Mouse (Mus musculus) neural tube, embryonic 14.5 days (tissue): ENCODE results near the gene Chp1. TPM values are rescaled to one million over a fixed set of nuclear protein-coding genes. Genes with fewer than 3 reads are reported as not detected.
A peak's percentile ranks its signal among the peaks of the same experiment; 100 is the strongest.
"Not testable (repeated sequence)": the region's sequence is repeated elsewhere in the genome, so short reads cannot be mapped to it uniquely, and the experiment has no call there.

ENCODE experiments used
- ATAC-seq: fragments of 200-750 bp; cut with Nextera tagmentation; 2 replicates; pipeline ENCODE4 v1.8.0; 2017; ENCODE audit warnings: low read depth, mild to moderate bottlenecking, moderate TSS enrichment, moderate library complexity
- H3K27ac ChIP-seq: fragments of 300-500 bp; sonication (generic); 2 replicates; pipeline ENCODE4 v1.5.1; 2014; ENCODE audit warnings: low read depth, mild to moderate bottlenecking, control low read depth, low read length, moderate library complexity, mixed read lengths
- H3K27me3 ChIP-seq: fragments of 300-500 bp; sonication (generic); 2 replicates; pipeline ENCODE4 v1.6.1; 2014; ENCODE audit warnings: low read length; ENCODE audit not compliant: control insufficient read depth, insufficient read depth
- H3K36me3 ChIP-seq: fragments of 300-500 bp; sonication (generic); 2 replicates; pipeline ENCODE4 v1.6.1; 2014; ENCODE audit warnings: low read length, mixed read lengths; ENCODE audit not compliant: control insufficient read depth, insufficient read depth
- H3K4me1 ChIP-seq: fragments of 300-500 bp; sonication (generic); 2 replicates; pipeline ENCODE4 v1.6.1; 2014; ENCODE audit warnings: low read length; ENCODE audit not compliant: control insufficient read depth, insufficient read depth
- H3K4me2 ChIP-seq: fragments of 300-500 bp; sonication (generic); 2 replicates; pipeline ENCODE4 v1.6.1; 2014; ENCODE audit warnings: mild to moderate bottlenecking, low read depth, low read length, control low read depth
- H3K4me3 ChIP-seq: fragments of 300-500 bp; sonication (generic); 2 replicates; pipeline ENCODE4 v1.5.1; 2014; ENCODE audit warnings: low read depth, low read length, control low read depth, mixed read lengths
- H3K9ac ChIP-seq: fragments of 300-500 bp; sonication (generic); replicated peaks from 2 replicates; pipeline ENCODE4 v1.6.1; 2014; ENCODE audit warnings: low read depth, mild to moderate bottlenecking, control low read depth, low read length, mixed read lengths
- H3K9me3 ChIP-seq: fragments of 300-500 bp; sonication (generic); 2 replicates; pipeline ENCODE4 v1.6.1; 2016; ENCODE audit warnings: low read length; ENCODE audit not compliant: control insufficient read depth
- WGBS: fragments of 180-500 bp; shearing (Covaris S2); extraction: QIAGEN DNeasy Blood & Tissue Kit; methylation state at CpG from one replicate; pipeline ENCODE4 v1.1.7; 2014; 5-methylcytosine and 5-hydroxymethylcytosine counted together
- polyA plus RNA-seq: library from polyadenylated mRNA; unstranded; fragments of >200 nt; fragmentation: Nextera tagmentation; extraction: Ambion mirVana; gene quantifications from 2 replicates; pipeline ENCODE4 v1.2.1, GENCODE M21; 2014

Chp1 gene
- polyA plus RNA-seq, 1 experiment from 2014 or later, result 52.6 TPM

- 90% methylated on average over 8 of the region's 8 CpGs for WGBS
These were observed 36.8 kb downstream of the Chp1 start for GRCm38 (mm10) chr2:119584282-119584681.

GRCm38 (mm10) chr2:119587383-119587782 lies 39.9 kb downstream of the Chp1 start:
- Histone ChIP-seq H3K9me3 (no peaks in the 10 kb centered on the region), H3K27ac (no peak overlapping the region), H3K36me3 (no peaks in the 10 kb centered on the region), H3K4me1 (no peaks in the 10 kb centered on the region), H3K4me2 (no peak overlapping the region), H3K9ac (no peak overlapping the region), H3K4me3 (no peak overlapping the region), H3K27me3 (no peaks in the 10 kb centered on the region)
- no peak for ATAC-seq
- 17% methylated on average over 4 of the region's 4 CpGs for WGBS

More at GRCm38 (mm10) chr2:119584282-119584681, 36.8 kb downstream of the Chp1 start:
- no peak overlapping the region for H3K4me3 ChIP-seq
- H3K9me3 ChIP-seq, result no peaks in the 10 kb centered on the region
- H3K36me3 ChIP-seq, result no peaks in the 10 kb centered on the region
- H3K9ac ChIP-seq, result no peak overlapping the region
- H3K27me3 ChIP-seq, result no peaks in the 10 kb centered on the region
- H3K4me2 ChIP-seq, result no peak overlapping the region
- no peak overlapping the region for H3K27ac ChIP-seq
- H3K4me1 ChIP-seq, result no peaks in the 10 kb centered on the region
- no peak for ATAC-seq

DNA sequence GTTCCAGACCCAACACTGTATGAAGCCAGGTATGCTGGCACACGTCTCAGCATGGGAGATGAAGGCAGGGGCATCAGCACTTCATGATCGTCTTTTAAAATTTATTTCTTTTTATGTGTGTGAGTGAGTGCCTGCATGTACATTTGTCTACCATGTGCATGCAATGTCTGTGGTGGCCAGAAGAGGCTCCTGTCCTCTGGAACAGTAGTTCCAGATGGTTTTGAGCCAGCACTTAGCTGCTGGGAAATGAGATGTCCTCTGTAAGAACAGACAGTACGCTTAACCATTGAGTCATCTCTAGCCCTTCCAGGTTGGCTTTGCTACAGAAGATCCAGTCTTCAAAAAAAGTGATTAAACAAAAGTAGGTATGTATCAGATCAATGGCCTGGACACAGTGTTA lies 43.8 kb downstream of the Chp1 start:
- Histone ChIP-seq H3K27me3 (peaks cover 2% of the 10 kb centered on the region; the same call in 1 of the 2 replicates), H3K9ac (no peak overlapping the region), H3K4me1 (peaks cover 11% of the 10 kb centered on the region), H3K36me3 (peaks cover under 1% of the 10 kb centered on the region; the same call in 1 of the 2 replicates), H3K4me2 (no peak overlapping the region), H3K9me3 (no peaks in the 10 kb centered on the region), H3K27ac (no peak overlapping the region), H3K4me3 (no peak overlapping the region)
- ATAC-seq, result no peak
- WGBS, result 94% methylated on average over 3 of the region's 3 CpGs

DNA sequence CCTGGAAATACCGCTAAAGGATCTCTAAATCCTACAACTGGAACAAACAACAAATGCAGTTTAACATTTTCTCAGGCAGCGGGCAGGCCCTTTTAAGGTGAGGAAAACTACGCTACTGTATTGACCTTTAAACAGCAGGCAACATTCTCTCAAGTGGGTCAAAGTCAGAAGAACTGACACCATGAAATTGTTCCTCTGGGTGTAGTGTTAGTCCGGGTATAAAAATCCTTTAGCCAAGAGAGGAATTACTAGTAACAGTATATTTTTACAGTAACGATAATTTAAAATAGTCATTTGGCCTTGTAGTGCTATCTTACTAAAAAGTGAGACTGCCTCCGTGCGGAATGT lies 46.2 kb downstream of the Chp1 start:
- H3K4me3 ChIP-seq, result peak overlapping the region; percentile 94
- no peak overlapping the region for H3K9ac ChIP-seq
- peak overlapping the region; percentile 45; the same call in 1 of the 2 replicates for H3K27ac ChIP-seq
- 8% methylated on average over 7 of the region's 7 CpGs for WGBS
- H3K9me3 ChIP-seq, result no peaks in the 10 kb centered on the region
- H3K27me3 ChIP-seq, result peaks cover 2% of the 10 kb centered on the region; the same call in 1 of the 2 replicates
- peaks cover 13% of the 10 kb centered on the region; the same call in 1 of the 2 replicates for H3K36me3 ChIP-seq
- H3K4me1 ChIP-seq, result peaks cover 11% of the 10 kb centered on the region
- peak overlapping the region; percentile 41 for H3K4me2 ChIP-seq
- ATAC-seq, result peak; percentile 38

DNA sequence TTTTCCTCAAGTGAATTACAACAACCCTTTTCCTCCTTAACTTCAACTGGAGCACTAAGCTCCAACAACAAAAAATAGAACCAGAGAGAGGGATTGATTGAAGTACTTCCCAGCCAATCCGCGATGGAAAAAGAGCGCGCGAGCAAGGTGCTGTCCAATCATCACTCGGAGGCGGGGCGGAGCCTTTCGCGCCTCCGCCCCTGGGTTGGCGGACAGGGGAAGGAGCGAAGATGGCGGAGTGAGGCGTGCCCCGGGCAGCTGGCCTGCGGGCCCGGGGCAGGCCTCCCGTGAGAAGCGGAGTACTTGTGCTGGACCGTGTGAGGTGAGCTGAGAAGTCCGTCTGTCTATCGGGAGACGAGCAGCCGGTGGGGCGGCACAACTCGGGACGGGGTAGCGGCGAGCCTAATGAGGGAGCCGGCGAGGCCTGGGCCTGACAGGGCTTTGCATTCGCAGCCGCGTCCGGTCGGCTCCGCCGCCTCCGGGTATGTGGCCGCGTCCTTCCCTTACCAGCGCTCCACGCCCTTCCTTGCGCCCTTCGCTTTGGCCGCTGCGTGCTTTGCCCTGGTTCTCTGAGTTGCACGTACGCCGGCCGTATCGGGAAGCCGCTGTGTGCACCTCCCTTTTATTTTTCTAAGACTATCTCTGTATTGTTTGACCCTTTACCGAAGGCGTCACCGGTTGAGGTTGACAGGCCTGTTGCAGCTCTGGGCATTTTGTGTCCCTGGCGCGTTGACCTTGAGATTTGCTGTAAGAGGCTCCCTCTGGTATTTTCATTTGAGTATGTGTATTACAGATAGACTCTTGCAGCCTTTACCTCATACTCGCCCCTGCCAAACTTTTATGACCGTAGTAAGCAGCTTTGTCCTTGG lies 46.9 kb downstream of the Chp1 start:
- Histone ChIP-seq H3K9ac (peak overlapping the region; percentile 86), H3K27me3 (peaks cover 2% of the 10 kb centered on the region; the same call in 1 of the 2 replicates), H3K9me3 (no peaks in the 10 kb centered on the region), H3K4me3 (peak overlapping the region; percentile 94), H3K4me1 (peaks cover 11% of the 10 kb centered on the region), H3K36me3 (peaks cover 16% of the 10 kb centered on the region; the same call in 1 of the 2 replicates), H3K27ac (peak overlapping the region; percentile 80), H3K4me2 (peak overlapping the region; percentile 74)
- under 1% methylated on average over 61 of the region's 61 CpGs for WGBS
- ATAC-seq, result peak; percentile 99

GRCm38 (mm10) chr2:119595308-119595707 lies 47.8 kb downstream of the Chp1 start:
- ATAC-seq, result no peak
- 60% methylated on average over 4 of the region's 4 CpGs for WGBS

DNA sequence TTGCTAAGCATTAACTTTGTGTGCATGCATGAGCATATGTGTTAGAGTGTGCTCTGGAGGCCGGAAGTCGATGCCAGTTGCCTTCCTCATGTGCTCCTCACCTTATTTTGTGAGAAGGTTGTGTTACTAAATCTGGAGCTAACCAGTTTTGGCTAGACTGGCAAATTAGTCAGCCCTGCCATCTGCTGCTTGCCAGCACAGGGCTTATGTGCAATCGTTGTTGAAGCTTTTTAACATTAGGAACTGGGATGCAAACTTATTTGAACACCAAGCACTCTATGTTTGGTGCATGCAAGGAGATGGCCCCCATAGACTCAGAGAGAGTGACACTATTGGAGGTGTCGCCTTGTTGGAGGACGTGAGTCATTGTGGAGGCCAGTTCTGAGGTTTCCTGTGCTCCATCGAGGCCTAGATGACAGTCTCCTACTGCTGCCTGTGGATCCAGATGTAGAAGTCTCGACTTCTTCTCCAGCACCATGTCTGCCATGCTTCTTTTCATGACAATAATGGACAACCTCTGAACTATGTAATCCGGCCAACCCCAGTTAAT lies 49.4 kb downstream of the Chp1 start:
- peaks cover 11% of the 10 kb centered on the region for H3K4me1 ChIP-seq

More at GRCm38 (mm10) chr2:119595308-119595707, 47.8 kb downstream of the Chp1 start:
- H3K27ac ChIP-seq, result no peak overlapping the region
- peaks cover 20% of the 10 kb centered on the region; the same call in 1 of the 2 replicates for H3K36me3 ChIP-seq
- H3K9ac ChIP-seq, result peak overlapping the region; percentile 86
- H3K9me3 ChIP-seq, result no peaks in the 10 kb centered on the region
- peak overlapping the region; percentile 74 for H3K4me2 ChIP-seq
- H3K4me1 ChIP-seq, result peaks cover 11% of the 10 kb centered on the region
- peak overlapping the region; percentile 94 for H3K4me3 ChIP-seq
- peaks cover 2% of the 10 kb centered on the region; the same call in 1 of the 2 replicates for H3K27me3 ChIP-seq

GRCm38 (mm10) chr2:119601027-119601426 lies 53.5 kb downstream of the Chp1 start:
- Histone ChIP-seq H3K27ac (no peak overlapping the region), H3K27me3 (no peaks in the 10 kb centered on the region), H3K4me3 (no peak overlapping the region), H3K4me2 (no peak overlapping the region), H3K4me1 (peaks cover 2% of the 10 kb centered on the region; the same call in 1 of the 2 replicates), H3K36me3 (peaks cover 29% of the 10 kb centered on the region; the same call in 1 of the 2 replicates), H3K9me3 (no peaks in the 10 kb centered on the region), H3K9ac (no peak overlapping the region)
- no peak for ATAC-seq
- WGBS, result 85% methylated on average over 4 of the region's 4 CpGs

More for the DNA sequence above, 49.4 kb downstream of the Chp1 start:
- H3K27ac ChIP-seq, result no peak overlapping the region
- no peak overlapping the region for H3K4me2 ChIP-seq
- peaks cover 20% of the 10 kb centered on the region; the same call in 1 of the 2 replicates for H3K36me3 ChIP-seq
- H3K9me3 ChIP-seq, result no peaks in the 10 kb centered on the region
- H3K27me3 ChIP-seq, result peaks cover 2% of the 10 kb centered on the region; the same call in 1 of the 2 replicates
- 98% methylated on average over 8 of the region's 8 CpGs for WGBS
- no peak overlapping the region for H3K9ac ChIP-seq
- H3K4me3 ChIP-seq, result no peak overlapping the region
- no peak for ATAC-seq

- H3K27ac ChIP-seq, H3K9me3 ChIP-seq, H3K4me1 ChIP-seq, H3K27me3 ChIP-seq, H3K9ac ChIP-seq, ATAC-seq, H3K4me3 ChIP-seq, H3K4me2 ChIP-seq: not testable (repeated sequence)
- H3K36me3 ChIP-seq, result peaks cover 24% of the 10 kb centered on the region; the same call in 1 of the 2 replicates
- WGBS, result 55% methylated on average over 3 of the region's 3 CpGs
These were observed 54.1 kb downstream of the Chp1 start for GRCm38 (mm10) chr2:119601575-119601974.
